Mouse (Mus musculus) midbrain, embryonic 11.5 days (tissue): ENCODE measurements around the gene Zmynd8. TPM values are rescaled to one million over a fixed set of nuclear protein-coding genes. Genes with fewer than 3 reads are reported as not detected.

Source experiments
- ATAC-seq: fragments of 200-750 bp; cut with Nextera tagmentation; 2 replicates; pipeline ENCODE4 v1.8.0; 2017; ENCODE audit warnings: moderate TSS enrichment, moderate library complexity; ENCODE audit not compliant: low FRiP score
- DNase-seq: peaks from one replicate; pipeline ENCODE4 v3.0.0; 2015; ENCODE audit warnings: low spot score; ENCODE audit errors: missing footprints
- H3K27ac ChIP-seq: fragments of 300-500 bp; sonication (generic); 2 replicates; pipeline ENCODE4 v1.5.1; 2014; ENCODE audit warnings: low read depth, low read length
- H3K27me3 ChIP-seq: fragments of 300-500 bp; sonication (generic); 2 replicates; pipeline ENCODE4 v1.6.1; 2014; ENCODE audit warnings: mild to moderate bottlenecking, low read length, moderate library complexity, mixed read lengths; ENCODE audit not compliant: control insufficient read depth, insufficient read depth
- H3K36me3 ChIP-seq: fragments of 300-500 bp; sonication (generic); 2 replicates; pipeline ENCODE4 v1.6.1; 2014; ENCODE audit warnings: mild to moderate bottlenecking, low read length, moderate library complexity, mixed read lengths; ENCODE audit not compliant: control insufficient read depth, insufficient read depth
- H3K4me1 ChIP-seq: fragments of 300-500 bp; sonication (generic); 2 replicates; pipeline ENCODE4 v1.6.1; 2014; ENCODE audit warnings: low read length; ENCODE audit not compliant: control insufficient read depth, insufficient read depth
- H3K4me2 ChIP-seq: fragments of 300-500 bp; sonication (generic); 2 replicates; pipeline ENCODE4 v1.6.1; 2014; ENCODE audit warnings: mild to moderate bottlenecking, moderate library complexity
- H3K4me3 ChIP-seq: fragments of 300-500 bp; sonication (generic); 2 replicates; pipeline ENCODE4 v1.5.1; 2014; ENCODE audit warnings: low read depth, low read length
- H3K9ac ChIP-seq: fragments of 300-500 bp; sonication (generic); 2 replicates; pipeline ENCODE4 v1.6.1; 2014; ENCODE audit warnings: low read length
- H3K9me3 ChIP-seq: fragments of 300-500 bp; sonication (generic); 2 replicates; pipeline ENCODE4 v1.6.1; 2016; ENCODE audit warnings: low read length; ENCODE audit not compliant: control insufficient read depth
- WGBS: fragments of 180-500 bp; shearing (Covaris S2); extraction: QIAGEN DNeasy Blood & Tissue Kit; methylation state at CpG from one replicate; pipeline ENCODE4 v1.1.7; 2014; 5-methylcytosine and 5-hydroxymethylcytosine counted together
- polyA plus RNA-seq: library from polyadenylated mRNA; unstranded; fragments of >200 nt; fragmentation: Nextera tagmentation; extraction: Ambion mirVana; gene quantifications from 2 replicates; pipeline ENCODE4 v1.2.1, GENCODE M21; 2014

The Zmynd8 gene
- polyA plus RNA-seq, 1 experiment from 2014 or later: 45.6 TPM

- 79% methylated on average over 10 of the region's 10 CpGs for WGBS
- Histone ChIP-seq H3K9ac (no peak overlapping the region), H3K4me2 (no peak overlapping the region), H3K4me3 (no peak overlapping the region), H3K27me3 (no peaks in the 10 kb centered on the region), H3K4me1 (no peaks in the 10 kb centered on the region), H3K9me3 (no peaks in the 10 kb centered on the region), H3K27ac (no peak overlapping the region), H3K36me3 (peaks cover 14% of the 10 kb centered on the region)
- ATAC-seq: peak; percentile 68
- peak; percentile 92 for DNase-seq
Observed at GRCm38 (mm10) chr2:165818985-165819948, 79.5 kb downstream of the Zmynd8 start.

GRCm38 (mm10) chr2:165818570-165818969 lies 80.2 kb downstream of the Zmynd8 start:
- WGBS: 95% methylated on average over 6 of the region's 6 CpGs
- Histone ChIP-seq H3K9ac (no peak overlapping the region), H3K4me2 (no peak overlapping the region), H3K27me3 (no peaks in the 10 kb centered on the region), H3K27ac (no peak overlapping the region), H3K36me3 (peaks cover 13% of the 10 kb centered on the region), H3K4me3 (no peak overlapping the region), H3K4me1 (no peaks in the 10 kb centered on the region), H3K9me3 (no peaks in the 10 kb centered on the region)
- no peak for DNase-seq
- ATAC-seq: no peak

GRCm38 (mm10) chr2:165817437-165817836 lies 81.4 kb downstream of the Zmynd8 start:
- H3K27me3 ChIP-seq: no peaks in the 10 kb centered on the region
- no peaks in the 10 kb centered on the region for H3K9me3 ChIP-seq
- peaks cover 10% of the 10 kb centered on the region for H3K36me3 ChIP-seq
- no peak overlapping the region for H3K9ac ChIP-seq
- DNase-seq (no peak), ATAC-seq (no peak)
- no peak overlapping the region for H3K27ac ChIP-seq
- no peaks in the 10 kb centered on the region for H3K4me1 ChIP-seq
- WGBS: 97% methylated on average over 10 of the region's 10 CpGs
- no peak overlapping the region for H3K4me3 ChIP-seq
- H3K4me2 ChIP-seq: no peak overlapping the region

- H3K27ac ChIP-seq: no peak overlapping the region
- DNase-seq: no peak
- H3K4me2 ChIP-seq: no peak overlapping the region
- no peaks in the 10 kb centered on the region for H3K4me1 ChIP-seq
- no peaks in the 10 kb centered on the region for H3K27me3 ChIP-seq
- no peak for ATAC-seq
- WGBS: 87% methylated on average over 26 of the region's 28 CpGs
- no peak overlapping the region for H3K9ac ChIP-seq
- no peaks in the 10 kb centered on the region for H3K9me3 ChIP-seq
- peaks cover 17% of the 10 kb centered on the region for H3K36me3 ChIP-seq
- H3K4me3 ChIP-seq: no peak overlapping the region
Observed at GRCm38 (mm10) chr2:165815103-165815880, 83.5 kb downstream of the Zmynd8 start.

- Histone ChIP-seq H3K9ac (no peak overlapping the region), H3K27ac (no peak overlapping the region), H3K27me3 (no peaks in the 10 kb centered on the region), H3K9me3 (no peaks in the 10 kb centered on the region), H3K4me2 (no peak overlapping the region), H3K4me1 (no peaks in the 10 kb centered on the region), H3K4me3 (no peak overlapping the region), H3K36me3 (peaks cover 16% of the 10 kb centered on the region)
- DNase-seq (no peak), ATAC-seq (no peak)
- WGBS: 90% methylated on average over 8 of the region's 8 CpGs
Observed at GRCm38 (mm10) chr2:165812889-165813288, 85.9 kb downstream of the Zmynd8 start.

GRCm38 (mm10) chr2:165811536-165811935 lies 87.3 kb downstream of the Zmynd8 start:
- H3K27ac ChIP-seq: no peak overlapping the region
- no peak overlapping the region for H3K4me2 ChIP-seq
- ATAC-seq (no peak), DNase-seq (no peak)
- no peaks in the 10 kb centered on the region for H3K27me3 ChIP-seq
- 73% methylated on average over 5 of the region's 5 CpGs for WGBS
- H3K36me3 ChIP-seq: peaks cover 23% of the 10 kb centered on the region
- H3K4me1 ChIP-seq: no peaks in the 10 kb centered on the region
- no peak overlapping the region for H3K9ac ChIP-seq
- no peak overlapping the region for H3K4me3 ChIP-seq
- H3K9me3 ChIP-seq: no peaks in the 10 kb centered on the region

- Histone ChIP-seq H3K9me3 (no peaks in the 10 kb centered on the region), H3K36me3 (peaks cover 28% of the 10 kb centered on the region), H3K27me3 (no peaks in the 10 kb centered on the region), H3K27ac (no peak overlapping the region), H3K4me2 (no peak overlapping the region), H3K9ac (no peak overlapping the region), H3K4me1 (no peaks in the 10 kb centered on the region), H3K4me3 (no peak overlapping the region)
- WGBS: 90% methylated on average over 5 of the region's 5 CpGs
- ATAC-seq (no peak), DNase-seq (no peak)
Observed at GRCm38 (mm10) chr2:165809901-165810477, 88.8 kb downstream of the Zmynd8 start.

- Histone ChIP-seq H3K27ac (no peak overlapping the region), H3K36me3 (peaks cover 35% of the 10 kb centered on the region), H3K4me1 (no peaks in the 10 kb centered on the region), H3K9ac (no peak overlapping the region), H3K9me3 (no peaks in the 10 kb centered on the region), H3K4me3 (no peak overlapping the region), H3K27me3 (no peaks in the 10 kb centered on the region), H3K4me2 (no peak overlapping the region)
- no peak for DNase-seq
- no peak for ATAC-seq
- 93% methylated on average over 5 of the region's 5 CpGs for WGBS
Observed at GRCm38 (mm10) chr2:165809091-165809490, 89.7 kb downstream of the Zmynd8 start.
